Mouse (Mus musculus) intestine, embryonic 15.5 days (tissue): ENCODE measurements around the gene Adamts17. TPM values are rescaled to one million over a fixed set of nuclear protein-coding genes. Genes with fewer than 3 reads are reported as not detected.
A peak's percentile ranks its signal among the peaks of the same experiment; 100 is the strongest.

ENCODE experiments used
- ATAC-seq: fragments of 200-750 bp; cut with Nextera tagmentation; 2 replicates; pipeline ENCODE4 v1.8.0; 2017; ENCODE audit warnings: moderate TSS enrichment, moderate library complexity
- H3K27ac ChIP-seq: fragments of 300-500 bp; sonication (generic); 2 replicates; pipeline ENCODE4 v1.5.1; 2015; ENCODE audit warnings: mild to moderate bottlenecking, inconsistent platforms
- H3K27me3 ChIP-seq: fragments of 300-500 bp; sonication (generic); replicated peaks from 2 replicates; pipeline ENCODE4 v1.6.1; 2015; ENCODE audit warnings: inconsistent platforms
- H3K36me3 ChIP-seq: fragments of 300-500 bp; sonication (generic); 2 replicates; pipeline ENCODE4 v1.6.1; 2015; ENCODE audit warnings: inconsistent platforms
- H3K4me1 ChIP-seq: fragments of 300-500 bp; sonication (generic); replicated peaks from 2 replicates; pipeline ENCODE4 v1.6.1; 2015; ENCODE audit warnings: inconsistent platforms
- H3K4me2 ChIP-seq: fragments of 300-500 bp; sonication (generic); replicated peaks from 2 replicates; pipeline ENCODE4 v1.6.1; 2015; ENCODE audit warnings: mild to moderate bottlenecking, inconsistent platforms
- H3K4me3 ChIP-seq: fragments of 300-500 bp; sonication (generic); replicated peaks from 2 replicates; pipeline ENCODE4 v1.5.1; 2015; ENCODE audit warnings: inconsistent platforms
- H3K9ac ChIP-seq: fragments of 300-500 bp; sonication (generic); 2 replicates; pipeline ENCODE4 v1.6.1; 2015; ENCODE audit warnings: inconsistent platforms
- H3K9me3 ChIP-seq: fragments of 300-500 bp; sonication (generic); 2 replicates; pipeline ENCODE4 v1.6.1; 2016; ENCODE audit warnings: inconsistent platforms
- WGBS: fragments of 180-500 bp; shearing (Covaris S2); methylation state at CpG from one replicate; pipeline ENCODE4 v1.1.7; 2015; 5-methylcytosine and 5-hydroxymethylcytosine counted together
- polyA plus RNA-seq: library from polyadenylated mRNA; unstranded; fragments of >200 nt; fragmentation: Nextera tagmentation; extraction: Ambion mirVana; gene quantifications from 2 replicates; pipeline ENCODE4 v1.2.1, GENCODE M21; 2015

Adamts17 gene
- polyA plus RNA-seq, 1 experiment from 2014 or later, result 3.3 TPM

DNA sequence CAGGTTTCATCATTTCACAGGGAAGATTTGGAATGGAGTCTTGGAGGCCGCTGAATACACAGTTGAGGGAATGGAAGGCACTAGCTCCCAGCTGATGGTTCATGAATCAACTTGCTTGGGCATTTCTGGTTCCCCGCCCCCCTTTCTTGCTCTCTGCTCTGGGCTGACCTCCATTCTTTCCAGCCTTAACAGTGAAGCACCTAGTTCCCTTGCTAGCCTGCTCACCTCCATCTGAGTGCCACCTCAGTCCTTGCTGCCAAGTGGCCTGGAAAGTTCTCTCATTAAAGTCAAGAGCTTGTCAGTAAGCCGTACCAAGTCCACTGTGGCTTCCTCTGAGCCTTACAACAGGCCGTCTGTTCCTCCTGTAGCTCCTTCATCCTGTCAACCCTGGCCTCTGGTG lies 52.6 kb downstream of the Adamts17 start:
- Histone ChIP-seq H3K9me3 (no peaks in the 10 kb centered on the region), H3K4me3 (no peak overlapping the region), H3K36me3 (no peaks in the 10 kb centered on the region), H3K27ac (no peak overlapping the region), H3K4me2 (no peak overlapping the region), H3K9ac (no peak overlapping the region), H3K27me3 (no peaks in the 10 kb centered on the region), H3K4me1 (no peaks in the 10 kb centered on the region)
- 76% methylated on average over 4 of the region's 4 CpGs for WGBS
- ATAC-seq, result no peak

GRCm38 (mm10) chr7:66902376-66902775 lies 62.8 kb downstream of the Adamts17 start:
- WGBS, result 79% methylated on average over 7 of the region's 7 CpGs
- no peak overlapping the region for H3K4me3 ChIP-seq
- H3K9ac ChIP-seq, result no peak overlapping the region
- H3K27ac ChIP-seq, result no peak overlapping the region
- H3K4me2 ChIP-seq, result no peak overlapping the region
- H3K27me3 ChIP-seq, result no peaks in the 10 kb centered on the region
- no peaks in the 10 kb centered on the region for H3K36me3 ChIP-seq
- ATAC-seq, result no peak
- no peaks in the 10 kb centered on the region for H3K9me3 ChIP-seq
- H3K4me1 ChIP-seq, result no peaks in the 10 kb centered on the region

GRCm38 (mm10) chr7:66903014-66903413 lies 63.5 kb downstream of the Adamts17 start:
- Histone ChIP-seq H3K4me1 (no peaks in the 10 kb centered on the region), H3K27ac (no peak overlapping the region), H3K4me3 (no peak overlapping the region), H3K4me2 (no peak overlapping the region), H3K27me3 (no peaks in the 10 kb centered on the region), H3K9ac (no peak overlapping the region), H3K9me3 (no peaks in the 10 kb centered on the region), H3K36me3 (no peaks in the 10 kb centered on the region)
- ATAC-seq, result no peak
- WGBS, result 78% methylated on average over 5 of the region's 5 CpGs

- 81% methylated on average over 4 of the region's 4 CpGs for WGBS
- no peak overlapping the region for H3K4me2 ChIP-seq
- H3K4me3 ChIP-seq, result no peak overlapping the region
- H3K9ac ChIP-seq, result no peak overlapping the region
- no peaks in the 10 kb centered on the region for H3K4me1 ChIP-seq
- no peaks in the 10 kb centered on the region for H3K27me3 ChIP-seq
- no peaks in the 10 kb centered on the region for H3K36me3 ChIP-seq
- ATAC-seq, result no peak
- no peak overlapping the region for H3K27ac ChIP-seq
- H3K9me3 ChIP-seq, result no peaks in the 10 kb centered on the region
Measured at GRCm38 (mm10) chr7:66905941-66906340, 66.4 kb downstream of the Adamts17 start.

DNA sequence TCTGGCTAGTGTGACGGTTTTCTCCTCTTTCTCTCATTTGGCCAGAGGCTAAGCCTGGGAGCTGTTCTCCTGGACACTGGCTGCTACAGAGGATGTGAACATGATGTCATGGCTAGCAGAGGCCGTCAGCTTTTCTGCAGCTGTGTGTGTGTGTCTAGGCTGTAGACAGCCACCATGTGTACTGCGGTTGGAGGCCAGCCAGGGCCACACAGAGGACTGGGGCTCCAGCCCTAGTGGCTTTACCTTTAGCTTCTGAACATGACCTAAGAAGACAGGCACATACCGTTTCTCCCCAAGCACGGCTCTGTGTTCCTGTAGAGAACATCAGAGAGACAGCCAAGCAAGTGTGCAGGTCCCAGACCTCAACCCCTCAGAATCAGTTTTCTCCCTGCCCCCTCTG lies 73.3 kb downstream of the Adamts17 start:
- Histone ChIP-seq H3K4me2 (no peak overlapping the region), H3K27ac (peak overlapping the region; percentile 48; the same call in 1 of the 2 replicates), H3K9ac (no peak overlapping the region), H3K4me3 (no peak overlapping the region), H3K4me1 (peaks cover 9% of the 10 kb centered on the region), H3K27me3 (no peaks in the 10 kb centered on the region), H3K36me3 (no peaks in the 10 kb centered on the region), H3K9me3 (no peaks in the 10 kb centered on the region)
- peak; percentile 82 for ATAC-seq
- WGBS, result 37% methylated on average over 5 of the region's 5 CpGs

DNA sequence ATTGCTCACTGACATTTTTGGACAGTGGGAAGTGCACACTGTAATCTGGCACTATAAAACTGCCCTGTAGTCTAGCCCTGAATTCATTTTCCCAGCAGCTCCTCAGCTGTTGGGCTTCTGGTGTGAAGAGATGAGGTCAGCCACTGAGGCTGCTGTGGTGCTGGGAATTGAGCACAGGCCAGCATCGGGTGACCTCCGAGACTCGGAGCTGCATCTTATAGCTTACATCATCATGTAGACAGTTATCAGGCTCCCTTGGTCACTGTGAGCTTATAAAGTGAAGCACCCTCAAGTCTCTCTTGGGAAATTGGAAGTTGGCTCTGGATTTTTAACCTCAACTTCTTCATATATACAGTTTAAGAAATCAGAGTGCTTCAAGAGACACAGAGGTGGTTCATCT lies 84.1 kb downstream of the Adamts17 start:
- Histone ChIP-seq H3K27ac (no peak overlapping the region), H3K9me3 (no peaks in the 10 kb centered on the region), H3K9ac (no peak overlapping the region), H3K4me2 (no peak overlapping the region), H3K4me3 (no peak overlapping the region), H3K36me3 (no peaks in the 10 kb centered on the region), H3K4me1 (no peaks in the 10 kb centered on the region), H3K27me3 (no peaks in the 10 kb centered on the region)
- ATAC-seq, result no peak
- WGBS, result 92% methylated on average over 3 of the region's 3 CpGs

DNA sequence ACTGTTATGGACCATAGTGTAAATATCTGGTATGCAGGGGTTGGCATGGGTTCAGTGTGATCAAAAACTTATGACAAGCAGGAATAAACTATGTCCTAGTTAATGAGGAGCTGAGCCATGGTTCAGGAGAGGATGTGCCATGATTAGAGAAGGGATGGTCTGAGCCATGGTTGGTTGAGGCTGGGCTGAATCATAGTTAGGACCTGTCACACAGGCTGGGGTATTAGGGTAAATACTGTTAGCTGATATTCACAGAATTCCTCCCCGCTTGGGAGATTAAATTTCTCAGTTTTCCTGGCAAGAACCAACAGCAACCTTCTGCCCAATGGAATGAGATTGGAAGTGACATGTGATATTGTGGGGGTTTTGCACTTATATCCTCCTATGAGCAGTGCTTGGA lies 84.6 kb downstream of the Adamts17 start:
- Histone ChIP-seq H3K36me3 (no peaks in the 10 kb centered on the region), H3K27me3 (no peaks in the 10 kb centered on the region), H3K4me3 (no peak overlapping the region), H3K4me2 (no peak overlapping the region), H3K27ac (no peak overlapping the region), H3K9ac (no peak overlapping the region), H3K9me3 (no peaks in the 10 kb centered on the region), H3K4me1 (peaks cover 3% of the 10 kb centered on the region; the same call in 1 of the 2 replicates)
- ATAC-seq, result no peak
- 93% methylated on average over 1 of the region's 1 CpGs for WGBS

DNA sequence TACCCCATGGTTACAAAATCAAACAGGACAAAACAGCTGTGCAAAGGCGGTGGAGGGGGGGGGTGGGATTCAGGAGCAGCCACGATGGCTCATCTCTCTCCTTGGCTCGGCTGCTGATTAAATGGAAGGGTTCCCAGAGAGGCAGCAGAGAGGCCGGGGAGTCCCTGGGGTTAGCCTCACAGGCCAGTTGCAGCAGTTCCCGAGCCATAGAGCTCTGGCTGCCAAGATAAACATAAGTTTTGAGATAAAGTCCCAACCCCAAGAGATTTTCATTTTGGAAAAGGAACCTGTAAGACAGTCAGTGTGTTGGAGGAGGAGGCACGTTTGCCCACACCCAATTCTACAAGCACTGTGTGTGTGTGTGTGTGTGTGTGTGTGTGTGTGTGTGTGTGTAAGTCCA lies 89.7 kb downstream of the Adamts17 start:
- Histone ChIP-seq H3K9ac (no peak overlapping the region), H3K9me3 (no peaks in the 10 kb centered on the region), H3K27me3 (no peaks in the 10 kb centered on the region), H3K4me2 (no peak overlapping the region), H3K4me3 (no peak overlapping the region), H3K36me3 (no peaks in the 10 kb centered on the region), H3K27ac (no peak overlapping the region), H3K4me1 (peaks cover 11% of the 10 kb centered on the region)
- peak; percentile 71 for ATAC-seq
- 24% methylated on average over 6 of the region's 6 CpGs for WGBS

GRCm38 (mm10) chr7:66931291-66931690 lies 91.8 kb downstream of the Adamts17 start:
- H3K9ac ChIP-seq, result no peak overlapping the region
- no peaks in the 10 kb centered on the region for H3K36me3 ChIP-seq
- ATAC-seq, result no peak
- no peaks in the 10 kb centered on the region for H3K27me3 ChIP-seq
- H3K4me3 ChIP-seq, result no peak overlapping the region
- no peak overlapping the region for H3K4me2 ChIP-seq
- WGBS, result 91% methylated on average over 1 of the region's 1 CpGs
- no peak overlapping the region for H3K27ac ChIP-seq
- no peaks in the 10 kb centered on the region for H3K9me3 ChIP-seq
- H3K4me1 ChIP-seq, result peaks cover 13% of the 10 kb centered on the region

DNA sequence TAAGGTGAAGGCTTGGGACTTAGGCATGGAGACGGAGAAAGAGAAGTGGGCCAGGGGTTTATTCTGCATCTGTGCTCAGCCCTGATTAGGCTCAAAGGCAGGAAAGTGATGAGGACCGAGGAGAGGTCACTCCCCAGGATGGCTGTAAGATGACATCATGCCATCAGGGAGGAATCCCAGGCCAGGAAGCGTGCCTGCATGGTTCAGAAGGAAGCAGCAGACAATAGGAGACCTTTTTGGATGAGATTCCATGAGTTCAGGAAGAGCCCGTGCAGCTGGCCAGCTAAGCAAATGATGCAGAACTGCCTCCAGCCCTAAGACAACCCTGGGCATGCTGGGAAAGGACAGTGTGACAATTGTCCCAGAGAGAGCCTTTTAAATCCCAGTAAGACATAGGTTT lies 93.7 kb downstream of the Adamts17 start:
- Histone ChIP-seq H3K27ac (no peak overlapping the region), H3K36me3 (no peaks in the 10 kb centered on the region), H3K27me3 (no peaks in the 10 kb centered on the region), H3K9me3 (no peaks in the 10 kb centered on the region), H3K4me1 (peaks cover 13% of the 10 kb centered on the region), H3K9ac (no peak overlapping the region), H3K4me3 (no peak overlapping the region), H3K4me2 (no peak overlapping the region)
- ATAC-seq, result no peak
- WGBS, result 37% methylated on average over 4 of the region's 4 CpGs

DNA sequence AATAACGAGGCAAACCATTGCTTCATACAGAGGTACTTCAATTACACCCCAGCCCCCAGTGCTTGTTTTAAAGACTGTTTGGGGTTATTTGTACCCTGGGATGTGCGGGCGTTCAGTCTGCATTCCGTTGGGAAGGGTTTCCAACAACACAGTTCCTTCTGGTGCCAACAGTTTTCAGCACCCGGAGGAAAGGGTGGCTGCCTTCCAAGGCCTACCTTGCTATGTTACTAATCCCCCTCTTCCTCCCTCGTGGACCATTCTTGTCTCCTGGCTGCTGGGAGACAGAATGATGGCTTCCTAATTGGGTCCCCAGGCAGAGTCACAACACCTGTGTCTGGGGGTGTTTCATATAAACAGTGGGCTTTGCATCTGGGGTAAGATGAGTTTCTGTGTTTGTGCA lies 94.5 kb downstream of the Adamts17 start:
- Histone ChIP-seq H3K4me3 (no peak overlapping the region), H3K27me3 (no peaks in the 10 kb centered on the region), H3K36me3 (no peaks in the 10 kb centered on the region), H3K27ac (no peak overlapping the region), H3K4me1 (peaks cover 14% of the 10 kb centered on the region), H3K4me2 (no peak overlapping the region), H3K9me3 (no peaks in the 10 kb centered on the region), H3K9ac (no peak overlapping the region)
- ATAC-seq, result no peak
- 64% methylated on average over 6 of the region's 6 CpGs for WGBS

GRCm38 (mm10) chr7:66935041-66935440 lies 95.5 kb downstream of the Adamts17 start:
- Histone ChIP-seq H3K27ac (no peak overlapping the region), H3K9me3 (no peaks in the 10 kb centered on the region), H3K36me3 (no peaks in the 10 kb centered on the region), H3K4me3 (no peak overlapping the region), H3K9ac (no peak overlapping the region), H3K4me1 (peaks cover 11% of the 10 kb centered on the region; the same call in 1 of the 2 replicates), H3K27me3 (no peaks in the 10 kb centered on the region), H3K4me2 (no peak overlapping the region)
- no peak for ATAC-seq
- 87% methylated on average over 6 of the region's 6 CpGs for WGBS

GRCm38 (mm10) chr7:66936042-66936755 lies 96.7 kb downstream of the Adamts17 start:
- ATAC-seq, result peak; percentile 45; the same call in 1 of the 2 replicates
- WGBS, result 79% methylated on average over 8 of the region's 8 CpGs
- H3K4me3 ChIP-seq, result no peak overlapping the region
- no peaks in the 10 kb centered on the region for H3K9me3 ChIP-seq
- no peaks in the 10 kb centered on the region for H3K27me3 ChIP-seq
- H3K4me2 ChIP-seq, result no peak overlapping the region
- peaks cover 11% of the 10 kb centered on the region; the same call in 1 of the 2 replicates for H3K4me1 ChIP-seq
- no peak overlapping the region for H3K27ac ChIP-seq
- no peak overlapping the region for H3K9ac ChIP-seq
- H3K36me3 ChIP-seq, result no peaks in the 10 kb centered on the region
